Mouse (Mus musculus) gastrocnemius, adult 18-20 months (tissue): ENCODE results near the gene Leng9. TPM values are rescaled to one million over a fixed set of nuclear protein-coding genes. Genes with fewer than 3 reads are reported as not detected.

Experiments
- DNase-seq: peaks from one replicate; pipeline ENCODE4 v3.0.0; 2021; ENCODE audit warnings: low spot score
- total RNA-seq, 2 experiments: library from RNA; stranded (reverse); gene quantifications; 2 replicates each; pipeline ENCODE4 v1.2.3; 2021

The Leng9 gene
- total RNA-seq, 2 experiments from 2014 or later: 1.8 to 2.2 TPM

DNA sequence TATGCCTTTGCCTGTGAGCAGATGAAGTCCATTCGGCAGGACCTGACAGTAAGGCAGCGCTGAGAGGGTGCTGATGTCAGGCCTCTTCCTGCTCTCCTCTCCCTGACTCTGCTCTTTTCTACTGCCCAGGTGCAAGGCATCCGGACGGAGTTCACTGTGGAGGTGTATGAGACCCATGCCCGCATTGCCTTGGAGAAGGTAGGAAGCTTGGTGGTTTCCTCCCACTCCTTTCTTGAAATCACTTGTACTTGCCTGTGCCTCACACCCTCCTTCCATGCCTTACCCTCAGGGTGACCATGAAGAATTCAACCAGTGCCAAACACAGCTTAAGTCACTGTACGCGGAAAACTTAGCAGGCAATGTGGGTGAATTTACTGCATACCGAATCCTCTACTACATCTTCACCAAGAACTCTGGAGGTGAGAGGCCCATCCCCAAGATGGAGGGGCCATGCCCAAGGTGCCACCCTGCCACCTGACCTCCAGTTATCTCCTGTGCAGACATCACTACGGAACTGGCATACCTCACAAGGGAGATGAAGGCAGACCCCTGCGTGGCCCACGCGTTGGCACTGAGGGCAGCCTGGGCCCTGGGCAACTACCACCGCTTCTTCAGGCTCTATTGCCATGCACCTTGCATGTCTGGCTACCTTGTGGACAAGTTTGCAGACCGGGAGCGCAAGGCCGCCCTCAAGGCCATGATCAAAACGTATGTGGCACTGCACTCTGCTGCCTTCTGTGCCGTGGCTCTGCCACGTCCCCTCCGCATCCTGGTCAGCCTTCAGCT, 5.2 kb downstream of the Leng9 start:
- DNase-seq: no peak

DNA sequence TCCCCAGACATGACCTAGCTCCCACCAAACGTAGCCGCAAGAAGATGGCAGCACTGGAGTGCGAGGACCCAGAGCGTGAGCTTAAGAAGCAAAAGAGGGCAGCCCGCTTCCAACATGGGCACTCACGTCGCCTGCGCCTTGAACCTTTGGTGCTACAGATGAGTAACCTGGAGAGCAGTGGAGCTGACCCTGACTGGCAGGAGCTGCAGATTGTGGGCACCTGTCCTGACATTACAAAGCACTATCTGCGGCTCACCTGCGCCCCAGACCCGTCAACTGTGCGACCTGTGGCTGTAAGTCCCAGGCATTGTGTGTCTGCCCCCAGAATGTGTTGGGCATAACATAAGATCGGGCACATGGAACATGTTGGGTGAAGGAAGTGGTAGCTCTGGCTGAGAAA, 6.1 kb downstream of the Leng9 start:
- no peak for DNase-seq

GRCm38 (mm10) chr7:4143506-4143905, 6.7 kb downstream of the Leng9 start:
- DNase-seq: no peak

DNA sequence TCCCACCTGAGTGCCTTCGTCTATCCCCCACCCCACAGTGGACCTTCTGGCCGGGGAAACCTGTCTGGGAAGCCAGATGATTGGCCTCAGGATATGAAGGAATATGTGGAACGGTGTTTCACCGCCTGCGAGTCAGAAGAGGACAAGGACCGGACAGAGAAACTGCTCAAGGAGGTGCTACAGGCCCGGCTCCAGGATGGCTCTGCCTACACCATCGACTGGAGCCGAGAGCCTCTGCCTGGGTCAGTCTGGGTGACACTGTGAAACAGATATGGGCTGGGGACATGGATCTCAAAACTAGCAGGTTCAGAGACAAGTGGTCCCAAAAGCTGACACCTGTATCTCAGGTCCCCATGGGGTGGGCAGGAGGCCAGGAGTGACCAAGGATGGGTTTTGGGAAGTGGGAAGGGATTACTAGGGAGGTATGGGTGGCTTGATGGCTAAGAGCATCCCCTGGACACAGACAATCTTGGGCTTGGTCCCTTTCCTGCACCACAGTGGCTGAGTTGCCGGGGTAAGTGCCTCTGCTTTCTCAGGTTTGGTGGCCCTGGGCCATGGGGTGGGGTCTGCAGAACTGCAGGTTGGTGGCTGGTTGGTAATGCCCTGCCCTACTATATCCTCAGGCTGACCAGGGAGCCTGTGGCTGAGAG, 7.3 kb downstream of the Leng9 start:
- DNase-seq: no peak

GRCm38 (mm10) chr7:4141648-4142325, 8.4 kb downstream of the Leng9 start:
- DNase-seq: no peak

DNA sequence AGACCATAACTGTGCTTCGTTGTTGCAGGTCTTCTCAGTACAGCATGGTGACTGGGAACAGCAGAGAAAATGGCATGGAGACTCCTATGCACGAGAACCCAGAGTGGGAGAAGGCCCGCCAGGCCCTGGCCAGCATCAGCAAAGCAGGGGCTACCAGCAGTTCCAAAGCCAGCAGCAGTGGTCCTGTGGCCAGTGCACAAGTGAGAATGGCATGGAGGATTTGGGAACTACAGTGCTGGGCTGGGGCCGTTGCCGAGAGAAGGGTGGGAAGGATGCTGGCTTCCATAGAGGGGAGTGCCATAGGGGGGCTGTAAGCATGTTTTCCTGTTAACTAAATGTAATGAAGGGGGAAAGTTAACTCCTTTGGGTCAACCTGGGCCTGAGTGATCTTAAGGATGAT, 10.8 kb downstream of the Leng9 start:
- DNase-seq: no peak

DNA sequence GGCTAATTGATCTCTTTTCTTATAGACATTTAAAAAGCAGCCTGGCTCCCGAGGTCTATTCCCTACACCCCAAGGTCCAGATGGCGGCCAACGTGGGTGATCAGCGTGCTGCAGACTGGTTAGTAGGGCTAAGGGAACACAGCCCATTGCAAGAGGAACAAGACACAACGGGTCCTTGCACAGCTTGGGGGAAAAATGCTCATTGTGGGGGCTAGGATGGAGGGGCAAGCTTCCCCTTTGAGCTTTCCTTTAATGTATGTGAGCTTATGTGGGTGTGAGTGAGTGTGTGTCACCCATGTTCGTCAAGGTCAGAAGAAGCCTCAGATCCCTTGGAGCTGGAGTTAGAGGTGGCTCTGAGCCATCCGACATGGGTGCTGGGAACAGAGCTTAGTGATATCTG, 11.5 kb downstream of the Leng9 start:
- DNase-seq: no peak

DNA sequence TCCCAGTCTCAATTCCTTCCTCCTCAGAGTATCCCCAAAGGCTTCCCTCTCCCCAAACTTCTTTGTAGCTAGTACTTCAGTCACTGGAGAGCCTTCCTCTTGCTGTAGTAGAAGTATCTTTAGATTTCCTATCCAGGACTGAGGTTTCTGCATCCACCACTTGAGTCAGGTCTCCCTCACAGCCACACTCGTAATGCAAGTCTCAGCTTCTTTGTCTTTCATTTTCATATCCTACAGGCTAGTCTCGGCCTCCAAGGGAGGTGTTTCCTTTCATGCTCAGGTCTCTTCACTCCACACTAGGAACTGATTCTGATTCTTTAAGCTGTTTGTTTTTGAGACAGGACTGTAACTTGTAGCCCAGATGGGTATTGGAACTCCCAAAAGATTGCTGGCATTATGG, 12.0 kb downstream of the Leng9 start:
- no peak for DNase-seq

DNA sequence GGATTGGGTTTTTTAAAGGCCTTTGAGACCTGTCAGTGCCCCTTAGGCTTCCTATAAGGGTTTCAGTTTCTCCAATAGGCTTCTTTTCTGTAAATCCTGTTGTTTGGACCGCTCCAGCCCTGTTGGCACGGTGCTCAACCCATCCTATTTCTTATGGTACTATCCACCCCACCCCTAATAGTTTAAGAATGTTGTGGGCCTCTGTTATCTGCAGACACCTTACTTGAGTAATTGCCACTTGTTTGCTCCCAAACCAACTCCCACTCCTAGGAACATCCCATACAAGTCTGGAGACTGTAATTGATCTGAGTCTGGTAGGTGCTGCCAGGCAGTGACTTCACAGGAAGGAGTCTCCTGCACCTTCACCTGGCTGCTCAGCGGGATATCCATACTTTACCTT, 12.4 kb downstream of the Leng9 start:
- no peak for DNase-seq

- peak; percentile 99 for DNase-seq
These were observed 13.2 kb downstream of the Leng9 start, which contains the start of gene Leng8 for GRCm38 (mm10) chr7:4136771-4137531. TSS of gene Leng8 (plus strand) at chr7:4137039.

- DNase-seq: no peak
These were observed 13.8 kb downstream of the Leng9 start for GRCm38 (mm10) chr7:4136404-4136770.

GRCm38 (mm10) chr7:4134911-4135310, 15.3 kb downstream of the Leng9 start:
- DNase-seq: no peak

GRCm38 (mm10) chr7:4132998-4133397, 17.2 kb downstream of the Leng9 start:
- no peak for DNase-seq

- DNase-seq: no peak
These were observed 17.6 kb downstream of the Leng9 start for GRCm38 (mm10) chr7:4132581-4132980.

DNA sequence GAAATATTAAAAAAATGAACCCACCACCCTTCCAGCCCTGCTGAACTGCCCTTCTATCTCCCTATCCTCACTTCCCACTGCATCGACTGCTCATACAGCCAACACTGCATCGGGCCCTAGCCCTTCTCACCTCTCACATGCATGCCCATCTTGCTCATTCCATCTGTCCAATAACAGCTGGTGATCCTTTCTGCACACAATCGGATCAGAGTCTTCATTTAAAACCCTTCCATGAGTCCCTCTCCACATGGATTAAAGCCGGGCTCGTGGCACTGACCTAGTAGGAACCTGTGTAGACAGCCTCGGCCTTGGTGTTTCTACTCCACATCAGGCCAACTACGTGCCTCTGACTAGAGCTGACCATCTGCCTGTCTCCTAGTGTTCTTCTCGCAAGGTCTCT, 18.2 kb downstream of the Leng9 start:
- no peak for DNase-seq

- DNase-seq: peak; percentile 80
These were observed 19.3 kb downstream of the Leng9 start for GRCm38 (mm10) chr7:4130686-4131452.

DNA sequence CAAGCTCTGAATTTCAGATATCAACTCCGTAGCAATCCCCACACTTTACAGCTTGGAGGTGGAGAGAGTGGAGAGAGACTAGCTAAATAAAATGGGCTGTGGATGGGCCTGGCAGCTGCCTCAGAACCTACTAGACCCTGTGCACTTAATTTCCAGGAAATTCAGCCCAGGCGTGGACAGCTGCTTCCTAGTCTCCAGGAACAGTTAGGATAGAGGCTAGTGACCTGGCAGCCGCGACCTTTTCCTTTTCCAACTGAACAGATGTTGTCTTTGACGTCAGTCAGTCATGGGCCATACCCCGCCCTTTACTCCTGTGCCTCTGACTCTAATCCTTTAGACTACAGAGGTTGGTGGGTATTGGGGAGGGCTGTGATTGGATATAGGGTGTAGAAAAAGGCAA, 21.3 kb downstream of the Leng9 start:
- DNase-seq: peak; percentile 72

DNA sequence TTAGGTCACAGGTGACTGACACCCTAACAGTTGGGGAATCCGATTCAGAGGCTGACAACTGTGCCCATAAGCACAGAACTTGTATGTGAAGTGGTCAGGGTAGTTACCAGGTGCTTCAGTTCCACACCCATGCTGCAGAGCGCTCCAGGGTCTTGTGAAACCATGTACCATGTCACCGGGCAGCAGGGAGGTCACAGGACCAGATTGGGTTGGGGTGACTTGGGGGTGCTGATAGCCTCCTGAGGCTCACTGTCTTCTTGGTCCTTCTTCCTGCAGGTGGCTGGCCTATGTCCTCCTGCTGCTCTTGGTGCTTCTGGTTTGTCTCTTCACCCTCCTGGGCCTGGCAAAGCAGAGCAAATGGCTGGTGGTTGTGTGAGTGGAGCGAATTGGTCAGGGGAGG, 22.3 kb downstream of the Leng9 start:
- no peak for DNase-seq

GRCm38 (mm10) chr7:4126992-4127785, 23.0 kb downstream of the Leng9 start:
- no peak for DNase-seq

GRCm38 (mm10) chr7:4125306-4125705, 24.9 kb downstream of the Leng9 start:
- no peak for DNase-seq
